Mouse (Mus musculus) stomach, embryonic 15.5 days (tissue): ENCODE results near the gene Lalba. TPM values are rescaled to one million over a fixed set of nuclear protein-coding genes. Genes with fewer than 3 reads are reported as not detected.
"Not testable (repeated sequence)": the region's sequence is repeated elsewhere in the genome, so short reads cannot be mapped to it uniquely, and the experiment has no call there.

Experiments used
- ATAC-seq: fragments of 200-750 bp; cut with Nextera tagmentation; 2 replicates; pipeline ENCODE4 v1.8.0; 2017; ENCODE audit warnings: low read depth, moderate number of reproducible peaks, moderate TSS enrichment; ENCODE audit not compliant: insufficient read depth, low FRiP score
- H3K27ac ChIP-seq: fragments of 300-500 bp; sonication (generic); 2 replicates; pipeline ENCODE4 v1.5.1; 2015; ENCODE audit warnings: mild to moderate bottlenecking, inconsistent platforms
- H3K27me3 ChIP-seq: fragments of 300-500 bp; sonication (generic); replicated peaks from 2 replicates; pipeline ENCODE4 v1.6.1; 2015; ENCODE audit warnings: inconsistent platforms
- H3K36me3 ChIP-seq: fragments of 300-500 bp; sonication (generic); 2 replicates; pipeline ENCODE4 v1.6.1; 2015; ENCODE audit warnings: inconsistent platforms
- H3K4me1 ChIP-seq: fragments of 300-500 bp; sonication (generic); 2 replicates; pipeline ENCODE4 v1.6.1; 2015; ENCODE audit warnings: inconsistent platforms
- H3K4me2 ChIP-seq: fragments of 300-500 bp; sonication (generic); 2 replicates; pipeline ENCODE4 v1.6.1; 2015; ENCODE audit warnings: mild to moderate bottlenecking, inconsistent platforms
- H3K4me3 ChIP-seq: fragments of 300-500 bp; sonication (generic); replicated peaks from 2 replicates; pipeline ENCODE4 v1.5.1; 2015; ENCODE audit warnings: inconsistent platforms
- H3K9ac ChIP-seq: fragments of 300-500 bp; sonication (generic); 2 replicates; pipeline ENCODE4 v1.6.1; 2015; ENCODE audit warnings: inconsistent platforms
- H3K9me3 ChIP-seq: fragments of 300-500 bp; sonication (generic); 2 replicates; pipeline ENCODE4 v1.6.1; 2016; ENCODE audit warnings: inconsistent platforms
- WGBS: fragments of 180-500 bp; shearing (Covaris S2); methylation state at CpG from one replicate; pipeline ENCODE4 v1.1.7; 2015; 5-methylcytosine and 5-hydroxymethylcytosine counted together
- polyA plus RNA-seq: library from polyadenylated mRNA; unstranded; fragments of >200 nt; fragmentation: Nextera tagmentation; extraction: Ambion mirVana; gene quantifications from 2 replicates; pipeline ENCODE4 v1.2.1, GENCODE M21; 2015

The Lalba gene
- polyA plus RNA-seq, 1 experiment from 2014 or later, result not detected

DNA sequence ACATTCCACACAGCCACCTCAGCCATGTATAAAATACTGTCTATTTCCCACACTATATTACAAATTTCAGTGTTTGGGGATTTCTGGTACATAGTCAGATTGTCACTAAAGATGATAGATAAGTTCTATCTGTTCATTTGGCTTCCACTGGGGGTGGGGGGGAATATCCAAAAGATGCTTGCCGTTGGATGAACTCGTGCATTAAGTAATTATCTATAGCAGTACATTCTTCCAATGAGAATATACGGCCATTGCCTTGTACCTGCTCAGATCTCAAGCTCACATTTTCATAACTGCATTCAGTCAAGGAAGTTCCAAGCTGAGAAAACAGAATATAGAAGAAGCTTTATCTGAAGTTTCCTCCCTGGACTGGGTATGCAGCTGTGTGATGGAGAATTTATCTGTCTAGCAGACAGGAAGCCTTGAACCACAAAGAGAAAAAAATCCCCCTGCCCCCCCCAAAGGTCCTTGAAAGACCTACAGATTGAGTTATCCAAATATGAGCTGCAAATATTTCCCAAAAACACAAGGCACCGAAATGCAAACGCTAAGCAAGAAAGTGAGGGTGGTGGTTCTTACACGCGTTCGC, 4.0 kb upstream of the Lalba start:
- Histone ChIP-seq H3K9ac (no peak overlapping the region), H3K4me2 (no peak overlapping the region), H3K4me3 (no peak overlapping the region), H3K9me3 (no peaks in the 10 kb centered on the region), H3K4me1 (no peaks in the 10 kb centered on the region), H3K27me3 (no peaks in the 10 kb centered on the region), H3K36me3 (no peaks in the 10 kb centered on the region), H3K27ac (no peak overlapping the region)
- no peak for ATAC-seq
- 90% methylated on average over 8 of the region's 8 CpGs for WGBS

DNA sequence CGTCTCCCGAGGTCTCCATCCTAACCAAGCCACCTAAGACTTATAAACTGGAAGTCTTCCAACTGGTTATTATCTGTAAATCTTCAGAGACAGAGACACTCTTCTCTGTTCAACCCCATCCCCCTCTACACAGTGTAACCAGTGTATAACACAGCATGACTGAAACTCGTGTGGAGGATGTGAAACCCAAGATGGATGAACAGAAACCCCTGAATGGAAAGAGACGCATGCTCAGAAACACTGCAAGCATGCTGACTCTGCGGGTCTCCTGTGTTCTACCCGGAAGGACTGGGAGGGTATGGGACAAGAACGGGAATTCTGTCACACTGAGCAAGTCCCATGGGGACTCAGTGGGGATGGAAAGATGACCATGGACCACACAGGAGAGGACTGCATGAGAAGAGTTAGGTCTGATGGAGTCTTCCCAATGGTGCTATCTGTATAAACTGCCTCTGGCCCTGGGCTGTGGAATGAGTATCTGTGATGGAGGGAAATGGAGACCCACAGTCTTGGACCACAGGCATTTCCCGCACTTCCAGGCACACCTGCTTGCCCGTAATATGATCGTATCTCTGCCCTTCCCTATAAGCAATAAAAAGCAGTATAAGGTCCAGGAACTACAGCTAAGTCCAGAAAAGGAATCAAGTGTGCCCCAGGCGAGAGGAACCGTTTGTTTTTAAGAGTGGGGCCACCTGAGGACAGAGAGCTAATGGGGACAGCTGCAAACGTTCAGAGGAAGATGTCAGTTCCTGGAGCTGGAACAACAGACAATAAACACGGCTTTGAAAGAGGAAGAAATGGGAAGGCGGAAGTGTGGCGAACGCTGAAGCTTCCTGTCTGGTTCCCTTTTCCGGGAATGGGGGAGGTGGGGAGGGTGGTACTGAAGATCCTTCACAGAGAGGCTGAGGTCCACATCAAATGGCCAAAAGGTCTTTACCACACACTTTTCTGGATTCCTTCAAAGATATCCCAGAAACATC, 1.7 kb upstream of the Lalba start:
- no peak overlapping the region for H3K4me3 ChIP-seq
- H3K4me1 ChIP-seq, result no peaks in the 10 kb centered on the region
- H3K4me2 ChIP-seq, result no peak overlapping the region
- no peak overlapping the region for H3K9ac ChIP-seq
- no peaks in the 10 kb centered on the region for H3K36me3 ChIP-seq
- H3K27me3 ChIP-seq, result no peaks in the 10 kb centered on the region
- no peaks in the 10 kb centered on the region for H3K9me3 ChIP-seq
- ATAC-seq, result no peak
- H3K27ac ChIP-seq, result peak overlapping the region; percentile 21; the same call in 1 of the 2 replicates
- 57% methylated on average over 18 of the region's 18 CpGs for WGBS

DNA sequence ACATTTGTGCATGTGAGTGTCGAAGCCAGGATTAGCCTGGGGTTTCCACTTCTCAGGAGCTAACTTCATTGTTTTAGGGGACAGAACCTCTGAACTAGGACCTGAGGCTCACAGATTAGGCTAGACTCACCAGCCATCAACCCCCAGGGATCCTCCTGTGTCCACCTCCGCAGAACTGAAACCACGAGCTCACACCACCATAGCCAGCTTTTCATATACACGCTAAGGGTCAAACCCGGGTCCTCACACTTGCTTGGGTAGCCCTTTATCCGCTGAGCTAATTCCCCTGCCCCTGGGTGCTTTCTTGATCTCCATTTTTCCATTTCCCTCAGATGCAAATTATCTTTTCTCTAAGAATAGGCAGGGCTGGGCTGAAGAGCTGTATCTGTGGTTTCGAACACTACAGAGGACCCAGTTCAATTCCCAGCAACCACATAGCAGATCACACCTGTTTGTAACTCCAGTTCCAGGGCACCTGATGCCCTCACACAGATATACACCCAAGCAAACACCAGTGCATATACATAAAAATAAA, 2.9 kb downstream of the Lalba start:
- Histone ChIP-seq H3K9ac (no peak overlapping the region), H3K9me3 (no peaks in the 10 kb centered on the region), H3K27ac (no peak overlapping the region), H3K4me1 (no peaks in the 10 kb centered on the region), H3K36me3 (no peaks in the 10 kb centered on the region), H3K4me3 (no peak overlapping the region), H3K4me2 (no peak overlapping the region), H3K27me3 (no peaks in the 10 kb centered on the region)
- no peak for ATAC-seq
- WGBS, result 68% methylated on average over 7 of the region's 7 CpGs

DNA sequence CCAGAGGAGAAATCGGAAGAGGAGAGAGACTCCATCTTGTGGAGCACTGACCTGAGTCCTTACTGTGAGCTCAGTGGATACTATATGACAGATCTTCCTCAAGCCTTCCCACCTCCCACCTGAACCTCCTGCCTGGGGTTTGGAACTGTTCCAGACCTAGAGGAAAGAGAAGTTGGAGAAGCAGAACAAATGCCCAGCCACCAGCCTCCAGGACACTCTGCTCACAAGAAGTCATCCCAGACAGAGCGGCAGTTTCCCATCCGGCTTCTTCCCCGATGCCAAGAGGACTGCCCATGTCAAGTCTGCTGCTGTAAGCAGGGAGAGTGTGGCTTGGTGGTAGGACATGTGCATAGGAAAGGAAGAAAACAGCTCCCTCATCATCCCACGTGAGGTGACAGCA, 6.2 kb downstream of the Lalba start:
- Histone ChIP-seq H3K4me1 (no peaks in the 10 kb centered on the region), H3K27me3 (no peaks in the 10 kb centered on the region), H3K4me3 (no peak overlapping the region), H3K4me2 (no peak overlapping the region), H3K9ac (no peak overlapping the region), H3K36me3 (no peaks in the 10 kb centered on the region), H3K9me3 (no peaks in the 10 kb centered on the region), H3K27ac (no peak overlapping the region)
- no peak for ATAC-seq
- 80% methylated on average over 5 of the region's 5 CpGs for WGBS

DNA sequence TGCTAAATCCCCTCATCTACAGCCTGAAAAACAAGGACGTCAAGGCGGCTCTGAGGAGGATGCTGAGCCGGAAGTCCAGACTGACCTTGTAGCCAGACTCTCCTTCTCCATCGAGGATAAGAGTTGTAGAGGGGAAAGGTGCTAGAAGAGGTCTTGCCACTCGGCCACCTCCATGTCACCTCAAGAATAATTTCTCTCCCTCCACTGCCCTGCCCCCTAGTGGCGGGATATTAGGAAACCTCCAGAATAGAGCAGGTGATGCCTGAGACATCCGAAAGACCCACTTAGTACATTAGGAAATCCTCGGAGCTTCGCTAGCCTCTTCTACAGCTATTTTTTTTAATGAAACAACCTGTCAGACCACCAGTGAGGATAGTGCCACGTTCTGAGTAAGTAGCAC, 7.1 kb downstream of the Lalba start:
- no peaks in the 10 kb centered on the region for H3K27me3 ChIP-seq
- ATAC-seq, result no peak
- WGBS, result 46% methylated on average over 10 of the region's 10 CpGs
- no peak overlapping the region for H3K4me2 ChIP-seq
- H3K4me1 ChIP-seq, result no peaks in the 10 kb centered on the region
- no peak overlapping the region for H3K4me3 ChIP-seq
- H3K9me3 ChIP-seq, result no peaks in the 10 kb centered on the region
- H3K36me3 ChIP-seq, result no peaks in the 10 kb centered on the region
- H3K9ac ChIP-seq, result no peak overlapping the region
- H3K27ac ChIP-seq, result no peak overlapping the region

DNA sequence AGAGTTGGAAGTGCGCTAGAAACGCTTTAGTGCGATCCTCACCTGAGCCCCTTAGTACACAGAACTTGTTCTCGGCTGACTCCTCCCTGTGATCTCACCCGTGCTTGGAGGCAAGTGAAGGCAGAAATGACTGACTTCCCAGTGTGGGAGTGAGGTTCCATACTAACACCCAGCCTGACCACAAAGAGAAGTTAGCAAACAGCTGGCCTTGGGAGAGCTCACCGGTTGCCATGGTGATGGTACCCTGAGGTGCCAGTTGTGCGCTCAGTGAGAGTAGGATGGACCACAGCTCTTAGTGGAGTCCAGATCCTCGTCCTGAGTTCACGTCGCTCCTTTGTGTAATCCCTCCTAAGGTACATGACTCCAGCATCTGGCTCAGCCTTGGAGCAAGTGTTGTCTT, 7.6 kb downstream of the Lalba start:
- Histone ChIP-seq H3K27ac (no peak overlapping the region), H3K4me1 (no peaks in the 10 kb centered on the region), H3K36me3 (no peaks in the 10 kb centered on the region), H3K9ac (no peak overlapping the region), H3K9me3 (no peaks in the 10 kb centered on the region), H3K4me2 (no peak overlapping the region), H3K27me3 (no peaks in the 10 kb centered on the region), H3K4me3 (no peak overlapping the region)
- WGBS, result 75% methylated on average over 10 of the region's 10 CpGs
- ATAC-seq, result no peak

DNA sequence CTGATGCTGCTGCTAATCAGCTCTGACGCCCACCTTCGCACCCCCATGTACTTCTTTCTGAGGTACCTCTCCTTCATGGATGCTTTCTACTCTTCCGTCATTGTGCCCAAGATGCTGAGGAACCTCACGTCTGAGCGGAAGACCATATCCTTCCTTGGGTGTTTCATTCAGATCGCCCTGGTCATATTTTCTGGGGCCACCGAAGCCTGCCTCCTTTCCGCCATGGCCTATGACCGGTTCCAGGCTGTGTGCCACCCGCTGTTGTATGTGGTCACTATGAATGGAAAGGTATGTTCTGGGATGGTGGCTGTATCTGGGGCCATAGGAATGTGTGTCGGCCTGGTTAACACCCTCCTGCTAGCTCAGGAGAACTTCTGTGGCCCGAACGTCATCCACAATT, 11.0 kb downstream of the Lalba start:
- Histone ChIP-seq H3K36me3 (no peaks in the 10 kb centered on the region), H3K9ac (no peak overlapping the region), H3K9me3 (no peaks in the 10 kb centered on the region), H3K4me1 (no peaks in the 10 kb centered on the region), H3K4me2 (no peak overlapping the region), H3K4me3 (no peak overlapping the region), H3K27me3 (no peaks in the 10 kb centered on the region), H3K27ac (no peak overlapping the region)
- 92% methylated on average over 13 of the region's 13 CpGs for WGBS
- ATAC-seq, result no peak

DNA sequence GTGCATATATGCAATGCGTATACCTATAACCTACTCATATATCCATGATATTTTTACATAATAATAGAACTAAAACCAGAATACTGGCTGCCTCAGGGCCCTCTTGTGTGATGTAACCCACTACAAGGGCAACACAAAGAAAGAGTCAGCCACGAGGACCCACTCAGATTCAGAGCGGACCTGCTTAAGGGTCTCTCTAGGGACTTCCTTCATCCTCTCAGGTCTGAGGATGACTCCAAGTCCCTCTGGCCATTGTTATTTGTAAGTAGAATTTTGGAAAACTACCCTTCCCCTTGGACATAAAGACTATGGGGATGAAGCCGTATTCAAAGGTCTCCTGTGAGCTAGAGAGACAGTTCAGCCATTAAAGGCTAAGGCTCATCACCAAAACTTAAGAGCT, 12.9 kb downstream of the Lalba start, which contains the start of gene OR5BS1P:
TSS of gene OR5BS1P (plus strand) at position 301 of the 400 bp plus-strand sequence.
- no peaks in the 10 kb centered on the region for H3K9me3 ChIP-seq
- H3K4me3 ChIP-seq, result no peak within 1 kb of the TSS
- H3K27ac ChIP-seq, result no peak within 1 kb of the TSS
- 94% methylated on average over 4 of the region's 4 CpGs for WGBS
- H3K4me1 ChIP-seq, result no peaks in the 10 kb centered on the region
- no peak within 1 kb of the TSS for H3K4me2 ChIP-seq
- no peak within 1 kb of the TSS for H3K9ac ChIP-seq
- no peaks in the 10 kb centered on the region for H3K36me3 ChIP-seq
- ATAC-seq, result no peak
- H3K27me3 ChIP-seq, result no peaks in the 10 kb centered on the region

DNA sequence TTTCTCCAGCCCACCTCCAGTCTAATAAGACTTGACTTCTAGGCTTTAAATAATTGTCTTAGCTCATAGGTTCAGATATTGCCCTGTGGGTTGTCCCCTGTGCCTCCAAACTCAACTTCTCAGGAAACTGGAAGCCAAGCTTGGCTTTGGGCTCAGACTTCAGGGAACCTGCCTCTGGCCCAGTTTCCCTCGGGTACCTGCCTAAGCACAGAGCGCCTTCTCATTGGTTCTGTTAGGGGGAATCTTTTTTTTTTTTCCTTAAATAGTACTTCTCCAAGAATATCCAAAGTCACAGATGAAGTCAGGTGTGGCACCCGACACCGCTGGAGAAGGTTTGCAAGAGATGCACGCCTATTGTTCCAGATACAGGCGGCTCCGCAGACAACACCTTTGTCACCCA, 30.2 kb downstream of the Lalba start, which contains the start of gene Olfr281:
TSS of gene Olfr281 (plus strand) at position 301 of the 400 bp plus-strand sequence.
- Histone ChIP-seq H3K9ac (no peak within 1 kb of the TSS), H3K4me3 (no peak within 1 kb of the TSS), H3K27ac (no peak within 1 kb of the TSS), H3K9me3 (no peaks in the 10 kb centered on the region), H3K4me2 (no peak within 1 kb of the TSS), H3K36me3 (no peaks in the 10 kb centered on the region), H3K4me1 (no peaks in the 10 kb centered on the region), H3K27me3 (no peaks in the 10 kb centered on the region)
- 87% methylated on average over 7 of the region's 7 CpGs for WGBS
- no peak for ATAC-seq

DNA sequence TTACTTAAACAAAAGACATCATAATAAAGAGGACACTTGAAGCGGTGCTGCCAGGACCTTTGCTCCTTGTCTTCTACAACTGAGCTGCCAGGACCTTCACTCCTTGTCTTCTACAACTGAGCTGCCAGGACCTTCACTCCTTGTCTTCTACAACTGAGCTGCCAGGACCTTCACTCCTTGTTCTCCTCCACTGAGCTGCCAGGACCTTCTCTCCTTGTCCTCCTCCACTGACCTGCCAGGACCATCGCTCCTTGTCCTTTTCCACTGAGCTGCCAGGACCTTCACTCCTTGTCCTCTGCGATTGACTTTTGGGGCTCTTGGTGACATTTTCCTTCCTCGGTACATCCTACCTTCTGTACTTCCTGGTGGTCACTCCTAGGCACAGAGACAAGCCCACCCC, 34.0 kb downstream of the Lalba start:
- no peak for ATAC-seq
- H3K4me2 ChIP-seq, result no peak overlapping the region
- WGBS, result 50% methylated on average over 4 of the region's 4 CpGs
- no peak overlapping the region for H3K9ac ChIP-seq
- no peaks in the 10 kb centered on the region for H3K27me3 ChIP-seq
- H3K4me3 ChIP-seq, result no peak overlapping the region
- H3K27ac ChIP-seq, result no peak overlapping the region
- H3K4me1 ChIP-seq, result no peaks in the 10 kb centered on the region
- no peaks in the 10 kb centered on the region for H3K36me3 ChIP-seq
- no peaks in the 10 kb centered on the region for H3K9me3 ChIP-seq

DNA sequence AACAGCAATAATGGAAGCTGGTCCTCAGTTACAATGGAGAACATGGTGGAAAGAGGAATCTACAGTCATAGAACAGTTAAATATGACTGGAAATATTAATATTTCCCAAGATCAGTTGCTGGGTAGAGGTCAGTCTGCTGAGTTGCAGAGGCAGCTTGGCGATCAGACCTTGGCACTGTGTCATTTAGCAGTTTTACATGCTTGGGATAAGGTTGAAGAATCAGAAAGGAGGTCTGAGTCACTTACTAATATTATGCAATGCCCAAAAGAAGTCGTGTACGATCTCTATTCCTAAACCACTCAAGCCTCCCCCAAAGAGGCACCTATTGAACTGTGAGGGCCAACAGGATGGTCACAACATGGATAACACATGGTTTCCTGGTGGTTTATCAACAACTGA, 38.0 kb downstream of the Lalba start:
- WGBS, result 74% methylated on average over 3 of the region's 3 CpGs
- Histone ChIP-seq H3K4me1 (no peaks in the 10 kb centered on the region), H3K9me3 (no peaks in the 10 kb centered on the region), H3K4me2 (no peak overlapping the region), H3K36me3 (no peaks in the 10 kb centered on the region), H3K4me3 (no peak overlapping the region), H3K27ac (no peak overlapping the region), H3K27me3 (no peaks in the 10 kb centered on the region), H3K9ac (no peak overlapping the region)
- ATAC-seq, result no peak

DNA sequence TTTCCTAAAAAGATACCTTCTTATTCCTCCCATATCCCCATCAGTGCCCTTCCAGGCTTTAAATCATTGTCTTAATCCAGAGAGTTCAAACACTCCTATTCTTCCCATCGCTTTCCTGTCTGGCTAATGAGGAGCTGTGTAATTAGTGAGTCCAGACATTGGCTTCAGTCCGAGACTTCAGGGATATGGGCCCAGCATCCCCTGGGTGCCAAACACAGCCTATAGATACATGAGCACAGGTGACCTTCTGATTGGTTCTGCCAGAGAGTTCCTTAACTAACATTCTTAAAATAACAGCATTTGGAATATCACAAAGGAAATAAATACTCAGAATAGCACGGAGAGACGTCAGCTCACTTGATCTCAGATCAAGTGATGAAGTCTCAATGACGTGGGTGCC, 51.6 kb downstream of the Lalba start, which contains the start of gene Olfr282:
TSS of gene Olfr282 (plus strand) at position 301 of the 400 bp plus-strand sequence.
- not testable (repeated sequence) for H3K27me3 ChIP-seq, H3K4me2 ChIP-seq, H3K4me3 ChIP-seq, H3K36me3 ChIP-seq, H3K9me3 ChIP-seq, H3K27ac ChIP-seq, H3K9ac ChIP-seq, ATAC-seq, H3K4me1 ChIP-seq
- 76% methylated on average over 5 of the region's 5 CpGs for WGBS
